Mouse (Mus musculus): Measurements from ENCODE around the gene Mmp20. TPM values are rescaled to one million over a fixed set of nuclear protein-coding genes. Genes with fewer than 3 reads are reported as not detected.

The Mmp20 gene
- total and polyA plus RNA-seq, 3 experiments = not detected

DNA sequence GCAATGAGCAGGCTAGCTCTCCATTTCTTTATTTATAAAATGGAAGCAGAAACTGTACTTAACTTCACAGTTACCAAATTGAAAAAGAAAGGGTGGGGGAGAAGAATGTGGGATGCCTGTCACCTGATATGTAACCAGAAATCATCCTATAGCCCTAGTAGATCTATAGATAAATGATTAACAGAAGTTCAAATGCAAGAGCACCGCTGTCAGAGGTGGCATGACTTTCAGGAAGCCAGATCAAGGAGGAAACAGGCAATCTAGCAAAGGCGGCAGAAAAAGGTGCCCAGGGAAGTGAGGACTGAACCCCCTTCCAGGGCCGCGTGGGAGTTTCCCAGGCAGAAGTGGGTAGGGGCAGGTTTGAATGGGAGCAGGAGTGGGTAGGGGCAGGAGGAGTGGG lies 29.9 kb downstream of the Mmp20 start:
- Histone ChIP-seq H3K9me3 (replicated peaks) (no peaks in the 10 kb centered on the region), H3K36me3 (replicated peaks) (no peaks in the 10 kb centered on the region), H3K27me3 (ENCODE audit: insufficient read depth, low read length) (peaks cover 8% of the 10 kb centered on the region), H3K4me3 (ENCODE audit: low read depth, low read length) (no peak overlapping the region), H3K4me1 (ENCODE audit: insufficient read depth, low read depth, low read length) (no peaks in the 10 kb centered on the region)
- DNase-seq (ENCODE audit: low spot score) (no peak), ATAC-seq (ENCODE audit: extremely low read depth, insufficient number of reproducible peaks, low FRiP score, poor library complexity, severe bottlenecking) (no peak)
- TF ChIP-seq GATA1 (IDR thresholded peaks at IDR 0.05; ENCODE audit: borderline replicate concordance, low read length) = no peak
- TF ChIP-seq CTCF (IDR thresholded peaks at IDR 0.05; ENCODE audit: low read depth, low read length) = no peak
- TF ChIP-seq GATA2 (IDR thresholded peaks at IDR 0.05; ENCODE audit: borderline replicate concordance, low read depth, low read length) = no peak

DNA sequence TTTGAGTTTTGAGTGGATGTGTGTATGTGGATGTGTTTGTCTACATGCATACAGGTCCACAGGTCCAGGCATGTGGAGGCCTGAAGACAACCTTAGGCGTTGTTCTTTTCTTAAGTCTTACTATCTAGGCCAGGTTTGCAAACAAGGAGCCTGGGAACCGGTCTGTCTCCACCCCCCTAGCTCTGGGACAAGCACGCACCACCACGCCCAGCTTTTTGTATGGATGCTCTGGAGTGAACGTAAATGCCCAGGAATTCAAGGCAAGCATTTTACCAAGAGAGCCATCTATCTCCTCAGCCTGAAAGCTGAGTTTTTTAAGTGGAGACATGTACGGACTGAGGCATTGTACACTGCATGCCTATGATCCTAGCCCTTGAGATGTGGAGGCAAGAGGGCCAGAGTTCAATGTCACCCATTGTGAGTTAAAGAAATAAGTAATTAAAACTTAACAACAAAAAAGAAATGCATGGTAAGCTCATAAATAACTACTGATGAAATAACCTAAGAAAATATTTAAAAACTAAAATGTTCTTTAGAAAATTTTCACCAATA lies 31.5 kb downstream of the Mmp20 start:
- ATAC-seq (ENCODE audit: extremely low read depth, insufficient number of reproducible peaks, low FRiP score, poor library complexity, severe bottlenecking) (no peak), DNase-seq (ENCODE audit: low spot score) (no peak)
- Histone ChIP-seq H3K36me3 (replicated peaks) (no peaks in the 10 kb centered on the region), H3K4me1 (ENCODE audit: insufficient read depth, low read depth, low read length) (no peaks in the 10 kb centered on the region), H3K27me3 (ENCODE audit: insufficient read depth, low read length) (peaks cover 2% of the 10 kb centered on the region; the same call in 1 of the 2 replicates), H3K4me3 (ENCODE audit: low read depth, low read length) (no peak overlapping the region), H3K9me3 (replicated peaks) (no peaks in the 10 kb centered on the region)
- TF ChIP-seq POLR2AphosphoS5 (IDR thresholded peaks at IDR 0.05; ENCODE audit: insufficient replicate concordance, low read depth, low read length) = no peak
- TF ChIP-seq GATA1 (IDR thresholded peaks at IDR 0.05; ENCODE audit: borderline replicate concordance, low read length) = no peak
- no peak for TF ChIP-seq CTCF (IDR thresholded peaks at IDR 0.05; ENCODE audit: low read depth, low read length)
- TF ChIP-seq TAL1 (conservative IDR thresholded peaks at IDR 0.05; ENCODE audit: low read depth, low read length) = no peak
- TF ChIP-seq GATA2 (IDR thresholded peaks at IDR 0.05; ENCODE audit: borderline replicate concordance, low read depth, low read length) = no peak

DNA sequence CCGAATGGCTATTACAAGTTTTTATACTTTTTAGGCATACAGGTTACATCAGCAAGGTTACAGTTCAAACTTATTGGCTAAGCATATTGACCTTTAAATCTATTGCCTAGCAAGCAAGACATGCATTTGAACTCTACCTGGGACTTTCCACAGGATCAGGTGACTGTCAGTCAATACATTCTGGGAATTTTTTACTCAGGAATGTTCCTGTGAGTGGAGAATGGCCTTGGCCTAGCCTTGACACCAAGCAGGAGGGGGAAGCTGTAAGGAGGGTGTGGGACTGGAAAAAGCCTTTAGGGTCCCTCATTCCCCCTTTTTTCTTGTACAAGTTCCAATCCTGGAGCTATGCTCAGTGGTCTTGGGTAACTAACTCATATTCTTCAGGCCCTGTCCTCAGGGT lies 33.3 kb downstream of the Mmp20 start:
- peaks cover 2% of the 10 kb centered on the region; the same call in 1 of the 2 replicates for H3K27me3 ChIP-seq (ENCODE audit: insufficient read depth, low read length)
- no peak for DNase-seq (ENCODE audit: low spot score)
- H3K4me3 ChIP-seq (ENCODE audit: low read depth, low read length) = no peak overlapping the region
- TF ChIP-seq TAL1 (conservative IDR thresholded peaks at IDR 0.05; ENCODE audit: low read depth, low read length) = no peak
- no peak for TF ChIP-seq POLR2AphosphoS5 (IDR thresholded peaks at IDR 0.05; ENCODE audit: insufficient replicate concordance, low read depth, low read length)
- no peak for TF ChIP-seq GATA2 (IDR thresholded peaks at IDR 0.05; ENCODE audit: borderline replicate concordance, low read depth, low read length)
- TF ChIP-seq GATA1 (IDR thresholded peaks at IDR 0.05; ENCODE audit: borderline replicate concordance, low read length) = no peak
- no peak for TF ChIP-seq CTCF (IDR thresholded peaks at IDR 0.05; ENCODE audit: low read depth, low read length)
- H3K4me1 ChIP-seq (ENCODE audit: insufficient read depth, low read depth, low read length) = no peaks in the 10 kb centered on the region
- no peak for ATAC-seq (ENCODE audit: extremely low read depth, insufficient number of reproducible peaks, low FRiP score, poor library complexity, severe bottlenecking)
- H3K36me3 ChIP-seq (replicated peaks) = no peaks in the 10 kb centered on the region
- no peaks in the 10 kb centered on the region for H3K9me3 ChIP-seq (replicated peaks)

DNA sequence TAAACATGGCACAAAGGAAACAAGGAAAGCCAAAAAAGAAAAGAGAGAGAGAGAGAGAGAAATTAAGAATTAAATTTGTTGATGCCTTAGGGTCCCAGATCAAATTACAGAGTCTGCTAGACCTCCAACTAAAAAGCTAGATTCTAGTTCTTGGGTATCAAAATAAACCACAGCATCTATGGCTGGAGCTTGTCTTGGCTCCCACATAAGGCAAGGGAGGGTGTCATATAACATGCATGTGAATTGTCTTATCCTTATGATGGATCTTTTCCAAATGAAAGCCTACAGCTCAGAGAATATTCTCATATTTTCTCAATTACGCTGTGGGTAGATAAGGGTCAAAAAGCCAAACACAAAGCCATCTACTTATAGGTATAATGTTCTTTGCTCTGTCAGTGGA lies 41.6 kb downstream of the Mmp20 start:
- H3K27me3 ChIP-seq (ENCODE audit: insufficient read depth, low read length) = peaks cover 2% of the 10 kb centered on the region; the same call in 1 of the 2 replicates
- TF ChIP-seq GATA1 (IDR thresholded peaks at IDR 0.05; ENCODE audit: borderline replicate concordance, low read length) (no peak), TAL1 (conservative IDR thresholded peaks at IDR 0.05; ENCODE audit: low read depth, low read length) (no peak), CTCF (IDR thresholded peaks at IDR 0.05; ENCODE audit: low read depth, low read length) (no peak), POLR2AphosphoS5 (IDR thresholded peaks at IDR 0.05; ENCODE audit: insufficient replicate concordance, low read depth, low read length) (no peak), GATA2 (IDR thresholded peaks at IDR 0.05; ENCODE audit: borderline replicate concordance, low read depth, low read length) (no peak)
- no peak for DNase-seq (ENCODE audit: low spot score)

DNA sequence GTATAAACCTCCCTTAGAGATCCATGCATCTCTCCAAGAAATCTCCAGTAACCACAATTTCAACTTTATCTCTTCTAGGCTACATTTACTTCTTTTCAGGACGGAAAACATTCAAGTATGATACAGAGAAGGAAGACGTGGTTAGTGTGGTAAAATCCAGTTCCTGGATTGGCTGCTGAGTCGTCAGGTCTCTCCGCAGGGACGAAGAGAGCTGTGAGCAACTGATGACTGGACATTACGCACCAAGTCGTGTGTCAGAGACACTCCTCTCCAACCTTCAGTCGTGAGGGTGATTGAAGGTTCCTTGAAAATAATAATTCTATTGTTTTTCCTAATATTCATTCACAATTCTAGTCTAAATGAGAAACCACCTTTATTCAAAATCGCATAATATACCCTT lies 45.0 kb downstream of the Mmp20 start:
- TF ChIP-seq GATA2 (IDR thresholded peaks at IDR 0.05; ENCODE audit: borderline replicate concordance, low read depth, low read length) = no peak
- TF ChIP-seq TAL1 (conservative IDR thresholded peaks at IDR 0.05; ENCODE audit: low read depth, low read length) = no peak
- TF ChIP-seq CTCF (IDR thresholded peaks at IDR 0.05; ENCODE audit: low read depth, low read length) = no peak
- no peak for ATAC-seq (ENCODE audit: extremely low read depth, insufficient number of reproducible peaks, low FRiP score, poor library complexity, severe bottlenecking)
- peaks cover 6% of the 10 kb centered on the region for H3K27me3 ChIP-seq (ENCODE audit: insufficient read depth, low read length)
- no peak for DNase-seq (ENCODE audit: low spot score)
- no peaks in the 10 kb centered on the region for H3K36me3 ChIP-seq (replicated peaks)
- no peaks in the 10 kb centered on the region for H3K9me3 ChIP-seq (replicated peaks)
- no peak overlapping the region for H3K4me3 ChIP-seq (ENCODE audit: low read depth, low read length)
- no peaks in the 10 kb centered on the region for H3K4me1 ChIP-seq (ENCODE audit: insufficient read depth, low read depth, low read length)

More for the DNA sequence above, 41.6 kb downstream of the Mmp20 start:
- no peaks in the 10 kb centered on the region for H3K36me3 ChIP-seq (replicated peaks)
- H3K4me3 ChIP-seq (ENCODE audit: low read depth, low read length) = no peak overlapping the region
- no peaks in the 10 kb centered on the region for H3K4me1 ChIP-seq (ENCODE audit: insufficient read depth, low read depth, low read length)
- ATAC-seq (ENCODE audit: extremely low read depth, insufficient number of reproducible peaks, low FRiP score, poor library complexity, severe bottlenecking) = no peak
- no peaks in the 10 kb centered on the region for H3K9me3 ChIP-seq (replicated peaks)

DNA sequence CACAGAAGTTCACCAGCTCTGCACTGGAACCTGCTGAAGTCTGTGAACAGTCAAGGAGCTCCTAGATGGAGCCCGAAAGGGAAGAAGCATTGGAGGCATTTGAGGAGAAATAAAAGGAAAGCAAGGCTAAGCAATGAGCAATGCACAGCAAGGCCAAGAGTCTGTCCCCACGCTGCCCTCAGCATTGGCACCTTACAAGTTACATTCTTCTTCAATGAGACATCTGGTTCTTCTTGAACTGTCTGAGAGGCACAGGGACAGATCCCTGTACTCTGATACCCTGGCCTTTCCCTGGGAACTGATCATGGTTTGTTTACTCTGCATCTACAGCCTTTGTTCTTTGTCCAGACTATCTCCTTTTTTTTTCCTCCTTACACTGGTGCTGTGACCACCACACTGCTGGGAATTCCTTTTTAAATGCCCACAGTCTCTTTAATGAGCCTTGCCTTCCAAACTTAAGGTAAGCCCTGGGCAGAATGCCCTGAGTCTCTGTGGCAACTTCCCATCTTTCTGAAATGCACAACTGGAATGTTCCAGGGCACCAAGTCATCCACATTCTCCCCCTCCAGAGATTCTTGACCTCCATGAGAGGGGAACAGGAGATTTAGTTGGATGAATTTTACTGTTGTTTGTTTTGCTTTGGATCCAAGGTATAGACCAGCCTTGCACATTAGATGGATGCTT lies 50.3 kb downstream of the Mmp20 start:
- no peaks in the 10 kb centered on the region for H3K9me3 ChIP-seq (replicated peaks)
- peaks cover 18% of the 10 kb centered on the region for H3K27me3 ChIP-seq (ENCODE audit: insufficient read depth, low read length)
- TF ChIP-seq GATA1 (IDR thresholded peaks at IDR 0.05; ENCODE audit: borderline replicate concordance, low read length) (no peak), CTCF (IDR thresholded peaks at IDR 0.05; ENCODE audit: low read depth, low read length) (no peak), GATA2 (IDR thresholded peaks at IDR 0.05; ENCODE audit: borderline replicate concordance, low read depth, low read length) (no peak), TAL1 (conservative IDR thresholded peaks at IDR 0.05; ENCODE audit: low read depth, low read length) (no peak), POLR2AphosphoS5 (IDR thresholded peaks at IDR 0.05; ENCODE audit: insufficient replicate concordance, low read depth, low read length) (no peak)
- DNase-seq (ENCODE audit: low spot score) (no peak), ATAC-seq (ENCODE audit: extremely low read depth, insufficient number of reproducible peaks, low FRiP score, poor library complexity, severe bottlenecking) (no peak)
- H3K4me3 ChIP-seq (ENCODE audit: low read depth, low read length) = no peak overlapping the region
- H3K36me3 ChIP-seq (replicated peaks) = no peaks in the 10 kb centered on the region
- H3K4me1 ChIP-seq (ENCODE audit: insufficient read depth, low read depth, low read length) = no peaks in the 10 kb centered on the region

Measured in G1E (cell line).